In the genomic region with DNA sequence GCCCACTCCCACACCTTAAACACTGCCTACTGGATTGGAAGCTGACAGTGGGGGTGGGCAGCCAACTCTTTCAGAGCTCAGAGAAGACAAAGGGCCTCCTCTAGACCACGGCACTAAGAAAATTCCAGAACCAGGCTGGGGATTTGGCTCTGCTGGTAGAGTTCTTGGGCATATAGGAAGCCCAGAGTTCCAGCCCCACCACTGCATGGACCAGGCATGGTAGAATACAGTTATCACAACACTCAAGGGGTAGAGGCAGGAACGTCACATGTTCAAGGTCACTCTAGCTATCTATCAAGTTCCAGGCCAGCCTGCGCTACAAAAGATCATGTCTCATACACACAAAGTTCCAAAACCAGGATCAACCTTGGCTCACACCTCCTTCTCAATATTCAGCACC, we compare ENCODE assay signal across 7 mouse cellular contexts. TPM values are rescaled to one million over a fixed set of nuclear protein-coding genes. Genes with fewer than 3 reads are reported as not detected.
DNase-seq lines count a peak whose midpoint lies in the region; ATAC-seq and TF ChIP-seq lines count a peak whose summit lies in the region.

No protein-coding gene starts in this region.

- WGBS in lung, embryonic 14.5 days, result 44% methylated on average over 3 of the region's 3 CpGs
- 84% methylated on average over 3 of the region's 3 CpGs for WGBS in forebrain, embryonic 13.5 days
- 80% methylated on average over 3 of the region's 3 CpGs for WGBS in limb, embryonic 13.5 days
- 70% methylated on average over 3 of the region's 3 CpGs for WGBS in small intestine, adult 2 months

- H3K9ac ChIP-seq in lung, embryonic 14.5 days, result peak overlapping the region; percentile 71
- no peak overlapping the region for H3K9ac ChIP-seq in forebrain, embryonic 13.5 days
- peak overlapping the region; percentile 84; the same call in 1 of the 2 replicates for H3K9ac ChIP-seq in limb, embryonic 13.5 days

- no peak for ATAC-seq in lung, embryonic 14.5 days (ENCODE audit: insufficient read depth)
- ATAC-seq in forebrain, embryonic 13.5 days, result no peak
- no peak for ATAC-seq in limb, embryonic 13.5 days (ENCODE audit: low FRiP score, low read depth)

- H3K4me1 ChIP-seq in lung, embryonic 14.5 days (ENCODE audit: insufficient read depth), result peaks cover 16% of the 10 kb centered on the region
- H3K4me1 ChIP-seq in forebrain, embryonic 13.5 days, result peaks cover 26% of the 10 kb centered on the region
- peaks cover 28% of the 10 kb centered on the region for H3K4me1 ChIP-seq in limb, embryonic 13.5 days
- H3K4me1 ChIP-seq in small intestine, adult 2 months (ENCODE audit: control insufficient read depth, insufficient read depth, insufficient read length, low read length), result peaks cover 16% of the 10 kb centered on the region

- peak overlapping the region; percentile 65 for H3K4me2 ChIP-seq in lung, embryonic 14.5 days
- peak overlapping the region; percentile 87 for H3K4me2 ChIP-seq in forebrain, embryonic 13.5 days
- peak overlapping the region; percentile 79 for H3K4me2 ChIP-seq in limb, embryonic 13.5 days (replicated peaks)

- peak overlapping the region; percentile 78; the same call in 1 of the 2 replicates for H3K27ac ChIP-seq in lung, embryonic 14.5 days (ENCODE audit: low read depth)
- H3K27ac ChIP-seq in forebrain, embryonic 13.5 days, result no peak overlapping the region
- H3K27ac ChIP-seq in limb, embryonic 13.5 days, result no peak overlapping the region
- peak overlapping the region; percentile 94; the same call in 1 of the 2 replicates for H3K27ac ChIP-seq in small intestine, adult 2 months (ENCODE audit: insufficient read depth, low read depth, low read length)

- no peak for TF ChIP-seq POLR2A in small intestine, adult 2 months (IDR thresholded peaks at IDR 0.05; ENCODE audit: low read depth, low read length)

- TF ChIP-seq CTCF in lung, embryonic 14.5 days (IDR thresholded peaks at IDR 0.05; ENCODE audit: low read depth), result no peak
- TF ChIP-seq CTCF in small intestine, adult 2 months (IDR thresholded peaks at IDR 0.05; ENCODE audit: extremely low read depth, insufficient read length, insufficient replicate concordance, low read depth, low read length), result no peak

- H3K4me3 ChIP-seq in lung, embryonic 14.5 days (ENCODE audit: low read depth, low read length), result peak overlapping the region; percentile 67
- peak overlapping the region; percentile 78; the same call in 1 of the 2 replicates for H3K4me3 ChIP-seq in forebrain, embryonic 13.5 days
- peak overlapping the region; percentile 74 for H3K4me3 ChIP-seq in limb, embryonic 13.5 days
- H3K4me3 ChIP-seq in small intestine, adult 2 months (ENCODE audit: low read depth, low read length), result peak overlapping the region; percentile 17; the same call in 1 of the 2 replicates

- DNase-seq in lung, embryonic 14.5 days, result no peak
- DNase-seq in lung, adult 18-20 months, result no peak
- no peak for DNase-seq in frontal cortex, postnatal 10 days (ENCODE audit: low spot score in 2 of 2)
- DNase-seq in cerebellum, adult 9-11 months, result no peak

- H3K36me3 ChIP-seq in lung, embryonic 14.5 days (ENCODE audit: insufficient read depth), result peaks cover 20% of the 10 kb centered on the region
- H3K36me3 ChIP-seq in forebrain, embryonic 13.5 days (ENCODE audit: poor library complexity, severe bottlenecking), result peaks cover 5% of the 10 kb centered on the region; the same call in 1 of the 2 replicates
- peaks cover 22% of the 10 kb centered on the region for H3K36me3 ChIP-seq in limb, embryonic 13.5 days
- H3K36me3 ChIP-seq in small intestine, adult 2 months (ENCODE audit: control insufficient read depth, insufficient read depth, low read length), result 0 out of 2 replicates have a peak, but pooled peaks cover 3% of the 10 kb centered on the region

- H3K27me3 ChIP-seq in lung, embryonic 14.5 days (ENCODE audit: insufficient read depth, low read length), result no peaks in the 10 kb centered on the region
- peaks cover 10% of the 10 kb centered on the region for H3K27me3 ChIP-seq in forebrain, embryonic 13.5 days
- H3K27me3 ChIP-seq in limb, embryonic 13.5 days, result no peaks in the 10 kb centered on the region
- H3K27me3 ChIP-seq in small intestine, adult 2 months (ENCODE audit: control insufficient read depth, insufficient read depth, low read length), result no peaks in the 10 kb centered on the region

- H3K9me3 ChIP-seq in lung, embryonic 14.5 days (ENCODE audit: low read depth, low read length), result no peaks in the 10 kb centered on the region
- no peaks in the 10 kb centered on the region; the same call in 1 of the 2 replicates for H3K9me3 ChIP-seq in forebrain, embryonic 13.5 days (replicated peaks)
- H3K9me3 ChIP-seq in limb, embryonic 13.5 days, result peaks cover 4% of the 10 kb centered on the region; the same call in 1 of the 2 replicates

RNA-seq across cellular contexts. Expression of a gene that starts 1.4 kb away (rescaled TPM):
- 219 and 221 TPM in 2 replicates for polyA plus RNA-seq in lung, embryonic 14.5 days (2014; fragmentation: Nextera tagmentation; extraction: Ambion mirVana)
- polyA plus RNA-seq in forebrain, embryonic 13.5 days (2015; fragmentation: Nextera tagmentation; extraction: Ambion mirVana), result 51.0 and 52.5 TPM in 2 replicates
- polyA plus RNA-seq in limb, embryonic 13.5 days (2015; fragmentation: Nextera tagmentation; extraction: Ambion mirVana), result 128 and 129 TPM in 2 replicates
- 20.3 and 42.4 TPM in 2 replicates for polyA plus RNA-seq in small intestine, adult 2 months (2012; rRNA removed)

RNA-seq across cellular contexts. Expression of a gene that starts 22.8 kb away (rescaled TPM):
- 32.4 and 33.2 TPM in 2 replicates for polyA plus RNA-seq in lung, embryonic 14.5 days (2014; fragmentation: Nextera tagmentation; extraction: Ambion mirVana)
- 18.7 and 19.1 TPM in 2 replicates for polyA plus RNA-seq in forebrain, embryonic 13.5 days (2015; fragmentation: Nextera tagmentation; extraction: Ambion mirVana)
- 26.3 and 26.9 TPM in 2 replicates for polyA plus RNA-seq in limb, embryonic 13.5 days (2015; fragmentation: Nextera tagmentation; extraction: Ambion mirVana)
- polyA plus RNA-seq in small intestine, adult 2 months (2012; rRNA removed), result 18.6 and 22.2 TPM in 2 replicates

Comparison
In these comparisons a context has a peak if more than half of its experiments do, and no peak if none do; other contexts are left out.
1. H3K27ac ChIP-seq: peak in lung, embryonic 14.5 days (single experiment) and small intestine, adult 2 months (single experiment); none in forebrain, embryonic 13.5 days (single experiment) and limb, embryonic 13.5 days (single experiment).
2. H3K4me3 ChIP-seq: peak in every context shown above with its lines; median percentile 78 in forebrain, embryonic 13.5 days; 74 in limb, embryonic 13.5 days; 67 in lung, embryonic 14.5 days; 17 in small intestine, adult 2 months.
3. Peak in every context shown above with its lines, with median percentiles within 50 percentile points of each other: H3K4me2 ChIP-seq.